Mouse (Mus musculus) forebrain, postnatal 0 days (tissue): ENCODE results near the gene Dzip1. TPM values are rescaled to one million over a fixed set of nuclear protein-coding genes. Genes with fewer than 3 reads are reported as not detected.
A peak's percentile ranks its signal among the peaks of the same experiment; 100 is the strongest.

Experiments used
- ATAC-seq: fragments of 200-750 bp; cut with Nextera tagmentation; 2 replicates; pipeline ENCODE4 v1.8.0; 2017; ENCODE audit warnings: mild to moderate bottlenecking, moderate library complexity
- DNase-seq: peaks from one replicate; pipeline ENCODE4 v3.0.0-alpha.2; 2015
- H3K27ac ChIP-seq: fragments of 300-500 bp; sonication (generic); 2 replicates; pipeline ENCODE4 v1.5.1; 2014; ENCODE audit warnings: low read depth, mild to moderate bottlenecking, antibody characterized with exemption, low read length, moderate library complexity, mixed read lengths
- H3K27me3 ChIP-seq: fragments of 300-500 bp; sonication (generic); 2 replicates; pipeline ENCODE4 v1.6.1; 2014; ENCODE audit warnings: mild to moderate bottlenecking, low read length, mixed read lengths; ENCODE audit not compliant: insufficient read depth
- H3K36me3 ChIP-seq: fragments of 300-500 bp; sonication (generic); 2 replicates; pipeline ENCODE4 v1.6.1; 2014; ENCODE audit warnings: mild to moderate bottlenecking, moderate library complexity; ENCODE audit not compliant: insufficient read depth
- H3K4me1 ChIP-seq: fragments of 300-500 bp; sonication (generic); 2 replicates; pipeline ENCODE4 v1.6.1; 2014; ENCODE audit warnings: antibody characterized with exemption; ENCODE audit not compliant: insufficient read depth
- H3K4me2 ChIP-seq: fragments of 300-500 bp; sonication (generic); 2 replicates; pipeline ENCODE4 v1.6.1; 2014; ENCODE audit warnings: low read depth, mild to moderate bottlenecking, moderate library complexity
- H3K4me3 ChIP-seq: fragments of 300-500 bp; sonication (generic); 2 replicates; pipeline ENCODE4 v1.5.1; 2014; ENCODE audit warnings: low read depth, low read length, mixed read lengths
- H3K9ac ChIP-seq: fragments of 300-500 bp; sonication (generic); 2 replicates; pipeline ENCODE4 v1.6.1; 2014; ENCODE audit warnings: mild to moderate bottlenecking
- H3K9me3 ChIP-seq: fragments of 300-500 bp; sonication (generic); 2 replicates; pipeline ENCODE4 v1.6.1; 2016; ENCODE audit warnings: low read length
- CTCF ChIP-seq: sonication (generic); IDR thresholded peaks from 2 replicates; pipeline ENCODE4 v1.5.1; 2016; ENCODE audit warnings: antibody characterized with exemption, control low read depth, low read depth
- WGBS: fragments of 180-500 bp; shearing (Covaris S2); extraction: QIAGEN DNeasy Blood & Tissue Kit; methylation state at CpG from one replicate; pipeline ENCODE4 v1.1.7; 2014; 5-methylcytosine and 5-hydroxymethylcytosine counted together
- polyA plus RNA-seq: library from polyadenylated mRNA; unstranded; fragments of >200 nt; fragmentation: Nextera tagmentation; extraction: Ambion mirVana; gene quantifications from 2 replicates; pipeline ENCODE4 v1.2.1, GENCODE M21; 2015
- total RNA-seq: library from RNA; depleted of rRNA; stranded (reverse); fragments of >200 nt; gene quantifications from 2 replicates; pipeline ENCODE4 v1.2.3, GENCODE M21; 2014

Gene Dzip1
- total and polyA plus RNA-seq, 2 experiments from 2014 or later = 48.2 to 205 TPM

DNA sequence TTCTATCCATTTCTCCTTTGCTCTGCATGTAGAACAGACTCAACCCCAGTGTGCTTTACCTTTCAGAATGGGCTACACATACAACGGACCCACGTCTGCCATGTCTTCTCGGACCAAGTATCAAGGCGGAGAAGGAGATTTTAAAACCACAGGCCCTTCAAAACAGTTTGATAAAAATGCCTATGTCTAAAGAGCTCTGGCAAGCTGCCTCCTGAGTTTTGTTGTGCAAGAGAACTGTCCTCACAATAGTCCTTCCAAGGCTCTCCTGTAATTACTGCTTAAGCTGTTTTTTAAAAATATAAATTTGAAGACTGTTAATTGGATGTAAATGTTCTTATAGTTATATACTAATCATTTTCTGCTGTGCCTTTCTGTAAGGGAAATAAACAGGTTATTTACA lies 51.1 kb downstream of the Dzip1 start:
- WGBS = 92% methylated on average over 4 of the region's 4 CpGs
- H3K4me3 ChIP-seq = no peak overlapping the region
- peaks cover 56% of the 10 kb centered on the region for H3K36me3 ChIP-seq
- H3K9me3 ChIP-seq = no peaks in the 10 kb centered on the region
- TF ChIP-seq CTCF = no peak
- DNase-seq (no peak), ATAC-seq (no peak)
- no peak overlapping the region for H3K9ac ChIP-seq
- no peak overlapping the region for H3K27ac ChIP-seq
- H3K4me1 ChIP-seq = no peaks in the 10 kb centered on the region
- no peak overlapping the region for H3K4me2 ChIP-seq
- H3K27me3 ChIP-seq = no peaks in the 10 kb centered on the region

DNA sequence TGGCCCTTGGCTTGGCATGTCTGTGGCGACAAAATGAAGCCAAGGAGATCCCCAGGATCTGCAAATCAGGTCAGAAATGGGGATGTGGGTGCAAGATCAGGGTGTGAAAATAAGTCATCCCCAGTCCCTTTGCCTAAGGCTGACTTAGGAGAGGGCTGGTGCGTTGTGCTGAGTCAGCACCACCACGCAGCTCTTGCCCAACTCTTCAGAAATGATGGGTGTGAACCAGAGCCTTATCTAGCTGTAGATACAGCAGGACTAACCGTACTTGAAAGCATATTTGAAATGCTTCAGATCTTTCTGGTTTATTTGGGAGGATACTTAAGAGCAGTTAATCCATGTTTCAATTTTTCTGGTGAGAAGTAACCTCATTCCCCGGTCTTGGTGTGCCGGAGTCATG lies 55.5 kb downstream of the Dzip1 start:
- Histone ChIP-seq H3K4me2 (no peak overlapping the region), H3K4me3 (no peak overlapping the region), H3K27me3 (no peaks in the 10 kb centered on the region), H3K27ac (no peak overlapping the region), H3K36me3 (peaks cover 26% of the 10 kb centered on the region; the same call in 1 of the 2 replicates), H3K9ac (no peak overlapping the region), H3K4me1 (peaks cover 2% of the 10 kb centered on the region; the same call in 1 of the 2 replicates), H3K9me3 (no peaks in the 10 kb centered on the region)
- DNase-seq = no peak
- no peak for TF ChIP-seq CTCF
- ATAC-seq = no peak
- 93% methylated on average over 6 of the region's 6 CpGs for WGBS

GRCm38 (mm10) chr14:118868102-118868724 lies 57.0 kb downstream of the Dzip1 start:
- H3K9ac ChIP-seq = no peak overlapping the region
- no peak overlapping the region for H3K4me3 ChIP-seq
- H3K9me3 ChIP-seq = no peaks in the 10 kb centered on the region
- ATAC-seq = peak; percentile 90
- no peak overlapping the region for H3K4me2 ChIP-seq
- H3K27me3 ChIP-seq = no peaks in the 10 kb centered on the region
- DNase-seq = peak; percentile 74
- H3K27ac ChIP-seq = no peak overlapping the region
- H3K4me1 ChIP-seq = peaks cover 2% of the 10 kb centered on the region; the same call in 1 of the 2 replicates
- peaks cover 14% of the 10 kb centered on the region; the same call in 1 of the 2 replicates for H3K36me3 ChIP-seq
- TF ChIP-seq CTCF = no peak
- WGBS = 34% methylated on average over 13 of the region's 13 CpGs

- H3K27me3 ChIP-seq = no peaks in the 10 kb centered on the region
- H3K27ac ChIP-seq = no peak overlapping the region
- WGBS = 40% methylated on average over 6 of the region's 6 CpGs
- H3K9ac ChIP-seq = no peak overlapping the region
- DNase-seq (no peak), ATAC-seq (no peak)
- H3K4me3 ChIP-seq = no peak overlapping the region
- H3K4me2 ChIP-seq = no peak overlapping the region
- peaks cover 2% of the 10 kb centered on the region; the same call in 1 of the 2 replicates for H3K4me1 ChIP-seq
- H3K9me3 ChIP-seq = no peaks in the 10 kb centered on the region
- no peak for TF ChIP-seq CTCF
- H3K36me3 ChIP-seq = peaks cover 5% of the 10 kb centered on the region; the same call in 1 of the 2 replicates
Measured at GRCm38 (mm10) chr14:118867366-118867765, 57.9 kb downstream of the Dzip1 start.

GRCm38 (mm10) chr14:118866014-118866811 lies 59.0 kb downstream of the Dzip1 start:
- no peak overlapping the region for H3K27ac ChIP-seq
- no peak overlapping the region for H3K9ac ChIP-seq
- H3K27me3 ChIP-seq = no peaks in the 10 kb centered on the region
- TF ChIP-seq CTCF = no peak
- no peak for DNase-seq
- no peak for ATAC-seq
- H3K4me1 ChIP-seq = peaks cover 2% of the 10 kb centered on the region; the same call in 1 of the 2 replicates
- no peaks in the 10 kb centered on the region for H3K9me3 ChIP-seq
- peaks cover 3% of the 10 kb centered on the region; the same call in 1 of the 2 replicates for H3K36me3 ChIP-seq
- H3K4me2 ChIP-seq = no peak overlapping the region
- no peak overlapping the region for H3K4me3 ChIP-seq
- 92% methylated on average over 10 of the region's 10 CpGs for WGBS

- ATAC-seq = no peak
Measured at GRCm38 (mm10) chr14:118864905-118865304, 60.4 kb downstream of the Dzip1 start.

DNA sequence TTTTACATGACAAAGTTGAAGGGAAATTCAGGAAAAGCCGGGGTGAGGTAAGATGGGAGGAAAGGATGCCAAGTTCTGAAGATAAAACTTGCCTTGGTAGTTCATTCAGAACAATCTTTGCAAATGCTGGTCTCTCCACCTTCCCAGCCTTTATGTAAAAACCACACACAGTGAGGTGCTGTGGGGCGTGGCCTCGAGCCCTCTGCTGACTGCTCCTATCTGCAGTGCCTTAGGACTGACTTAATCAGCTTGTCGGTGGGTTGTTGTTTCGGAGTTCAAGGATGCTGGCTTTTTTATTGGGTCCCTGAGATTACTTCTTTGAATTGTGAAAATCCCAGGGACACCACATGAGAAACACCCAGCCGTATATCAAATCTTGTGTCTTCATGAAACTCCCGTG lies 63.0 kb downstream of the Dzip1 start:
- DNase-seq (no peak), ATAC-seq (no peak)
- Histone ChIP-seq H3K27ac (no peak overlapping the region), H3K9me3 (no peaks in the 10 kb centered on the region), H3K36me3 (no peaks in the 10 kb centered on the region), H3K4me2 (no peak overlapping the region), H3K9ac (no peak overlapping the region), H3K27me3 (no peaks in the 10 kb centered on the region), H3K4me1 (no peaks in the 10 kb centered on the region), H3K4me3 (no peak overlapping the region)
- WGBS = 79% methylated on average over 7 of the region's 7 CpGs
- TF ChIP-seq CTCF = no peak

More at GRCm38 (mm10) chr14:118864905-118865304, 60.4 kb downstream of the Dzip1 start:
- Histone ChIP-seq H3K9ac (no peak overlapping the region), H3K27ac (no peak overlapping the region), H3K4me3 (no peak overlapping the region), H3K36me3 (no peaks in the 10 kb centered on the region), H3K4me2 (no peak overlapping the region), H3K4me1 (peaks cover 2% of the 10 kb centered on the region; the same call in 1 of the 2 replicates), H3K27me3 (no peaks in the 10 kb centered on the region), H3K9me3 (no peaks in the 10 kb centered on the region)
- 50% methylated on average over 4 of the region's 4 CpGs for WGBS
- TF ChIP-seq CTCF = no peak
- no peak for DNase-seq
